Mouse (Mus musculus) right cerebral cortex, postnatal 36 days (tissue): ENCODE measurements at regions not wholly inside any gene's neighbourhood (a gene's known extent, or its start where the extent isn't known, plus 50 kb on each side); places are given as distances from the start of the nearest gene placed in this dataset.

Source experiments
- DNase-seq, 2 experiments: peaks; one replicate each; pipeline ENCODE4 v3.0.0; 2022; ENCODE audit warnings: low spot score in 2 of 2, mixed read lengths in 1 of 2

GRCm38 (mm10) chr3:19458386-19458785 lies 170.1 kb downstream of the 1700064H15Rik start:
- no peak for DNase-seq

- DNase-seq, result no peak
Observed at GRCm38 (mm10) chr3:19457431-19457830, 171.0 kb downstream of the 1700064H15Rik start.

- DNase-seq, result no peak
Observed at GRCm38 (mm10) chr3:19455838-19456448, 172.5 kb downstream of the 1700064H15Rik start.

- no peak for DNase-seq
Observed at GRCm38 (mm10) chr3:19451022-19451421, 177.5 kb downstream of the 1700064H15Rik start.

DNA sequence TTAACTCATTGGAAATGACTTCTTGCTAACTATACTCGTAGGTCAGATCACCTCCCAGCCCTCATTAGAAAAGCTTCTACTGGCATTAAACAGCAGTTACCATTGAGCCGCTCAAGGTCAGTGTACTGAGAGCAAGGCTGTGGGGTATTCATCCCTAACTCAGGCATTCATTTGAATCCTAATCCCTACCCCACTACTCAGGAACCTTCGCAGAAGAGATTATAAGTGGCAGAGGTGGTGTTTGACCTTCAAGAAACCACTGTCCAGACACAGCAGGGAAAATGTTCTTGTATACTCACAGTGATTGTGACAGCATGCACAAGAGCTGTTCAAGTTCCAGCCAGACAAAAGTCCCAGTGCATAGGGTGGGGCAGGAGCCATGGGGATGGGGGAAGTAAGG lies 179.5 kb downstream of the 1700064H15Rik start:
- no peak for DNase-seq

GRCm38 (mm10) chr3:19448192-19448591 lies 180.3 kb downstream of the 1700064H15Rik start:
- no peak for DNase-seq

DNA sequence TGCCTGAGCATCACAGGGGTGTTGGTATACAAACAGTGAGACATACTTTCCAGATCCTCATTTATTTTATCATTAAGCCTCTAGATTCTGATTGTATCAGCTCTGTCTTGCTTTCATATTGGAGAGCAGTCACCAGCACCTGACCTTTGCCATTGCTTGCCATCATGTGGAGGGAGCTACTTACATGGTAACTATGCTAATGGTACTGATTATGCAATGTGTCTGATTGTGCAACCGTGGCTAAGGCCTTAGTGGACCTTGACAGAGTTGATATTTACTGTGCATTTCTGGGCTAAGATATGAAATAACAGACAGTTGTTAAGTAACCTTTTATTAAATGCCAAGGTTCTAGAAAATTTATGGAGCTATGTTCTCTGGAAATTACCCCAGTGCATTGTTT lies 180.7 kb downstream of the 1700064H15Rik start:
- DNase-seq, result no peak

DNA sequence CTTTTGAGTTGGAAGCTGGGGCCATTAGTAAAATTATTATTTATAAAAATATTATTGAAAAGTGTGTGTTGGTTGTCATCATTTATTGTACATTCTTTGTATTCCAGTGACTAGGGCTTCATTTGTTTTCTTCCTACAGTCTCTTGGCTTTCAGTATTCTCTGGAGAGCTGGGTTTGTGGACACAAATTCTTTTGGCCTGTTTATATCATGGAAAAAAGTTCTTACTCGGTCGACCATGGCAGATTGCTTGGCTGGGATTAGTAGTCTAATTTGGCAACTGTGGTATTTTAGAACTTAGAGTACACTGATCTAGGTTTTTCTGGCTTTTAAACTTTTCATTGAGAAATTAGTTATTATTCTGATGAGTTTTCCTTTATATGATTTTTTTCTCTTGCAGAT lies 183.6 kb downstream of the 1700064H15Rik start:
- DNase-seq, result no peak

- DNase-seq, result no peak
Observed at GRCm38 (mm10) chr3:19441827-19442226, 186.7 kb downstream of the 1700064H15Rik start.

DNA sequence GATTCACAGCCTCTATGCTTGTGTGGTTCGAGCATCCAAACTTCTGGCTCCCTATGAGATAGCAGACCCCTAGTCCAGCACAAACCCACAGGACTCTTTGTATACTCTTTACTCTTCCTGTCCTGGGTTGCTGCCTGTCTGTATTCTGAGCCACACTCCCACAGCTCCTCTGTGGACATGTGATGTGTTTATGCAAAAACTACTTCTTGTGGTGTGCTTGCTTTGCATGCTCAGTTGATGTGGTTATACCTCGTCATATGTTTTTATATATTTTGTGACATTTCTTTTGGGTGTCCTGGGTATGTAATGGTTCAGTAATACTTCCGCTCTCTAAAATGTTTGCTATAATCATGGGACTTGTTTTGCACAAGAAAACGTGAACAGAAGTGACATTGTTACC lies 198.3 kb downstream of the 1700064H15Rik start:
- no peak for DNase-seq

- DNase-seq, result no peak
Observed at GRCm38 (mm10) chr3:19429422-19430076, 198.9 kb downstream of the 1700064H15Rik start.

- DNase-seq, result no peak
Observed at GRCm38 (mm10) chr3:19429010-19429409, 199.5 kb downstream of the 1700064H15Rik start.

DNA sequence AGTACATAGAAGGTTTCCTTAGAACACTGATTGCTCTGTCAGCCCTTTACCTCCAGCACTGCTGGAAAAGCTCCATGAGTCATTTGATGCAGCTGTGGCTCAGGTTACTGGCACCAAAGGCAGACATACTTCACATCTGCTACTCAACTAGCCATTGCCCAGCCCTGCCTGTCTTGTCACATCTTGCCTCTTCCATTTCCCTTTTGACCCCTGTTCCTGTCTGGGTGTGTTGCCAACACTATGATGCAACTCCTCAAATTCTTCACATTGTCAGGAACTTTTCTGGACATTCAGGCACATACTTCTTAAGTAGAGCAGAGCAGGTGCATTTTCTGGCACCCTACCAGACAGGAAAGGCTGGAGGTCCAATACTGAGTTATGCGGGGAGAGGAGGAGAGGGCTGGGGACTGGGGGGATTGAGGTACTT lies 202.3 kb downstream of the 1700064H15Rik start:
- DNase-seq, result no peak

GRCm38 (mm10) chr3:19425322-19425721 lies 203.2 kb downstream of the 1700064H15Rik start:
- DNase-seq, result no peak

DNA sequence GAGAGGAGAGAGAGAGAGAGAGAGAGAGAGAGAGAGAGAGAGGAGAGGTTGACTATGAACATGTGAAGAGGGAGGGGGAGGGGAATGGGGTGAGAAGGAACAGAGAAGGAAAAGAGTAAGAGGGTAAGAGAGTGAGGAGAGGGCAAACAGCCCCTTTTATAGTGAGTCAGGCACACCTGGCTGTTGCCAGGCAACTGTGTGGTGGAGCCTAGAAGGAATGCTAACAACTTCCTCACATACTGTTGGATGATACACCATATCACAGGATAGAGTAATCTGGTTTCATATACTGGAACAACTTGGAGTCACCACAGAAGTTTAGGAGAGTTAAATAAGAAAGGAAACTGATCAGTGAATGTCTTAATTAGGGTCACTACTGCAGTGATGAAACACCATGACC lies 204.1 kb downstream of the 1700064H15Rik start:
- DNase-seq, result no peak

- no peak for DNase-seq
Observed at GRCm38 (mm10) chr3:19421430-19421944, 207.0 kb downstream of the 1700064H15Rik start.

- no peak for DNase-seq
Observed at GRCm38 (mm10) chr3:19420912-19421311, 207.6 kb downstream of the 1700064H15Rik start.

DNA sequence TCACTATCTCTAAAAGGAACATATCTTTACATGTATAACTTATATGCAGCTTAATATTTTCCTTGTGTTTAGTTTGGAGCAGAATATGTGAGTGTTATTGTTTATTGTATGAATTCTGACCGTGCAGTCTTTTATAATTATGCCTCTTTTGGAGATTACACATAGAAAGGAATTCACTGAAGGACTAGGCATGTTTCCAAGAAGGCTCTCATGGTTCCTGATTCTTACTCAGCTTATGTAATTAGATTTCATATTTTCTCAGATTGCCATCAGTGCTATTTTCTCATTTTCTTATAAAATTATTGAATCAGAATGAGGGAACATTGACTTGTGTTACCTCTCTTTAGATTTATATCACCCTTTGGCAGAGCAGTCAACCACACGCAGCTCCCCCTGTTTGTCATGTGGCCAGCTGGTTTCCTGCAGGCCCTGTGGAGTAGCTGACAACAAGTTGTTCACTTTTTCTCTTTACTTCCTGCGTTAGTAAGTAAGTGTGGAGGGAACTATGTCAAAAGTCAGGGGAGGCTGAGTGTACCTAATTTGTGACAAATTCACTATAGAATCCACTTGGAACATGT lies 217.4 kb downstream of the 1700064H15Rik start:
- DNase-seq, result no peak

- no peak for DNase-seq
Observed at GRCm38 (mm10) chr3:19408283-19408682, 220.2 kb downstream of the 1700064H15Rik start.

DNA sequence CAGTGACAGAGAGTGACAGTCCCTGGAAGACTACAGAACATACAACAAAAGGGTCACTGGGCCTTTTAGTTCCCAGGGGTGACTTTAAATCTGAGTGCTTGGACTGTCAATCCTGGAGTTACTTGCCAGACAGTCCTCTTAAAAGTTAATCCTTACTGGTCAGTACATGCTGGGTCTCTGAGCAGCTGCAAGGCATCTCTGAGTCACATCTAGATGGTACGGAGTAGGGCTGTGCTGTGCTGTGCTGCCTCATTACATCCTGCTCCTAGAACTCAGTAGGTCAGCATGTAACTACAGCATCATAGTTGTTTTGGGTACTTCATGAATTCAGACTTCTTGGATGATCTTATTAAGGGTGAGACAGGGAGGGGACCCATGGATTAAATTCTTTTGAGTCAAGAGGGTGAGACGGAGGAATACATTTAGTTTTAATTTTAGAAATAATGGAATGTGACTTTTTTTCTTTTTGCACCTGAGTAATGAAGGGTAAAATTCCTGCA lies 220.8 kb downstream of the 1700064H15Rik start:
- DNase-seq, result no peak

DNA sequence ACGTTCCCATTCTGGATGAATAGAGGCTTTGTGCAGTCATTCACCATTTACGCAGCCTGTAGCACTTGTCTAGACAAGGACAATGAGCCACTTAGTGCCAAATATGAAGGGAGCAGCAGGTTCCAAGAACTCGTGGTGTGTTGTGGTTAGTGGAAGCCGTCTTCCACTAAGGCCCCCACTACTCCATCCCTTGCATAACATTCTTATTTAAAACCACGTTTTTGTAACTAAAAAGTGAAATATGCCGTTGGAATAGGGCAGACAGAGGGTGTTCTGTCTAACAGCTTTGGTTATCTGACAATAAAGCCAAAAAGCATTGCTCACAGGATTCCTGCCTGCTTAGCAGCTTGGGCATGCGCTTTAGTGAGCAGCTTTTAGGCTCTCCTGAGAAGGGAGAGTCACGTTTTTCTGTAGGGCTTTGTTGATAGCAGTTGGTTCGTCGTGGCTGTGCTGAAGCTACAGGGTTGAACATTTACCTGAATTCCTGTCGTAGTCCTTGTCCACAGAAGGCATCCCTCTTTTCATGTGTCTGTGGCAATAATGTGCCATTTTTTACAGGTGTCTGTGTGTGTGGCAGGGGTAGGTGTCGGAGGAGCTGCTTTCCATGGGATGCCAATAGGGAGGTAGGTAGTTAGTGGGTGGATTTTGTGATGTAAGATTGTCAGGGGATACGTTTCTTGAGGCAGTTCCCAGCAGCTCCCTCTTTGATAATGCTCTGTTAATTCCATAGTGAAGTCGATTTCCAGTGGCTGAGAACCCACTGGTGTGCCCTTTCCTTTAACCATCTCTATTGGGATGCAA lies 221.9 kb downstream of the 1700064H15Rik start:
- peak in 1 of 2 experiments; percentile 7 for DNase-seq

DNA sequence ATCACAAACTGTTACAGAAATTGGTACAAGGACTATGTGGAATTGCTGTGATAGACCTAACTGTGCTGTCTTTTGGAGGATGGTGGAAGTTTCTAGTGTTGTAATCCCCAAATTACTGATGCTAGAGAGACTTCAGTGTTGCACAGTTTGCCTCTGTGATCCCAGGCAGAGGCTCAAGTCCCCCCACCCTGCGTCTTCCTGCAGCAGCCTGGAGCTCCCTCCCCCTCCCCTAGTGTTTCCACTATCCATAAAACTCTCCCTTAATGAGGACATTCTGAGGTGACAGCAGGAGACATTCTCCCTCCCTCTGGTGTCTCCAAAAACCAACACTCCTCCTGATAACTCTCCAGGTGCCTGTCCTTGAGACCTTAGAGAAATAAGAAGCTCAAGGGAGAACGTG lies 242.8 kb downstream of the 1700064H15Rik start:
- DNase-seq, result no peak
